Mouse (Mus musculus): Measurements from ENCODE around the gene Vmn2r69.

The Vmn2r69 gene

DNA sequence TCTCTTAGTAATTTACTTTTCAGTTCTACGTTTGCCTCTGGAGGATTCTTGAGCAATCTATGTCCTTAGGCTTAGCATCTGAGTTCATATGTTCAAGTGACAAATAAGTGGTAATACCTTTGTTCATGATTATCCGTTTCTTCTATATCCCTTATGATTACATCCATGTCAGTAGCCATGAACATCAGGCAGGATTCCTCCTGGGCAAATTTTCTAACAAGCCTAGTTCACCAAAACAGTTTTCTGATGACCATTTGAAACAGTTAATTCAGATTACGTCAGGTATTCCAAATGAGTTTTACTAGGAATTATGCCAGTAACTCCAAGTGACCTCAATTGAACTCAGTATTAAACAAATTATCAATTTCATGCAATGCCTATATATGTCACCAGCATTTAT lies at the start of gene Vmn2r69:
Gene Vmn2r69 (minus strand): TSS at position 101 of the 400 bp plus-strand sequence.
- no peak for DNase-seq
